Mouse (Mus musculus): ENCODE measurements around the gene Pacrg. TPM values are rescaled to one million over a fixed set of nuclear protein-coding genes. Genes with fewer than 3 reads are reported as not detected.
A peak's percentile ranks its signal among the peaks of the same experiment; 100 is the strongest.

The Pacrg gene
- polyA plus RNA-seq, 1 experiment from 2014 or later: 10.7 TPM

GRCm38 (mm10) chr17:10449800-10450299 lies 390.3 kb downstream of the Pacrg start:
- Histone ChIP-seq H3K27ac (0 out of 2 replicates have a peak overlapping the region, but pooled peaks have one; percentile 30), H3K9me3 (no peaks in the 10 kb centered on the region), H3K36me3 (replicated peaks) (no peaks in the 10 kb centered on the region), H3K4me3 (no peak overlapping the region), H3K4me1 (peaks cover 12% of the 10 kb centered on the region), H3K4me2 (no peak overlapping the region), H3K27me3 (replicated peaks) (no peaks in the 10 kb centered on the region), H3K9ac (no peak overlapping the region)
- 83% methylated on average over 14 of the region's 14 CpGs for WGBS
- no peak for ATAC-seq (replicated peaks)

- Histone ChIP-seq H3K4me1 (peaks cover 12% of the 10 kb centered on the region), H3K27ac (no peak overlapping the region), H3K4me2 (no peak overlapping the region), H3K36me3 (replicated peaks) (no peaks in the 10 kb centered on the region), H3K27me3 (replicated peaks) (no peaks in the 10 kb centered on the region), H3K9ac (no peak overlapping the region), H3K9me3 (no peaks in the 10 kb centered on the region), H3K4me3 (no peak overlapping the region)
- no peak for ATAC-seq (replicated peaks)
- WGBS: 42% methylated on average over 5 of the region's 5 CpGs
These were observed 391.7 kb downstream of the Pacrg start for GRCm38 (mm10) chr17:10448417-10448816.

- Histone ChIP-seq H3K27ac (peak overlapping the region; percentile 69), H3K9ac (no peak overlapping the region), H3K36me3 (replicated peaks) (no peaks in the 10 kb centered on the region), H3K4me1 (peaks cover 20% of the 10 kb centered on the region), H3K27me3 (replicated peaks) (no peaks in the 10 kb centered on the region), H3K4me3 (no peak overlapping the region), H3K9me3 (no peaks in the 10 kb centered on the region), H3K4me2 (no peak overlapping the region)
- ATAC-seq (replicated peaks): peak; percentile 88
- WGBS: 13% methylated on average over 16 of the region's 16 CpGs
These were observed 398.5 kb downstream of the Pacrg start for GRCm38 (mm10) chr17:10441501-10442111.

GRCm38 (mm10) chr17:10440961-10441360 lies 399.1 kb downstream of the Pacrg start:
- H3K27ac ChIP-seq: 0 out of 2 replicates have a peak overlapping the region, but pooled peaks have one; percentile 69
- 80% methylated on average over 3 of the region's 3 CpGs for WGBS
- H3K27me3 ChIP-seq (replicated peaks): no peaks in the 10 kb centered on the region
- no peaks in the 10 kb centered on the region for H3K36me3 ChIP-seq (replicated peaks)
- no peak overlapping the region for H3K4me2 ChIP-seq
- peaks cover 20% of the 10 kb centered on the region for H3K4me1 ChIP-seq
- no peaks in the 10 kb centered on the region for H3K9me3 ChIP-seq
- no peak overlapping the region for H3K9ac ChIP-seq
- H3K4me3 ChIP-seq: no peak overlapping the region
- no peak; the same call in 1 of the 2 replicates for ATAC-seq (replicated peaks)

- no peak overlapping the region for H3K27ac ChIP-seq
- ATAC-seq (replicated peaks): no peak
- no peaks in the 10 kb centered on the region for H3K27me3 ChIP-seq (replicated peaks)
- H3K9me3 ChIP-seq: no peaks in the 10 kb centered on the region
- H3K4me1 ChIP-seq: peaks cover 20% of the 10 kb centered on the region
- H3K9ac ChIP-seq: no peak overlapping the region
- H3K4me2 ChIP-seq: no peak overlapping the region
- no peak overlapping the region for H3K4me3 ChIP-seq
- H3K36me3 ChIP-seq (replicated peaks): no peaks in the 10 kb centered on the region
- WGBS: 58% methylated on average over 8 of the region's 8 CpGs
These were observed 400.3 kb downstream of the Pacrg start for GRCm38 (mm10) chr17:10439815-10440214.

- WGBS: 59% methylated on average over 1 of the region's 1 CpGs
- Histone ChIP-seq H3K27ac (no peak overlapping the region), H3K4me2 (no peak overlapping the region), H3K36me3 (replicated peaks) (no peaks in the 10 kb centered on the region), H3K4me1 (peaks cover 4% of the 10 kb centered on the region), H3K9ac (no peak overlapping the region), H3K27me3 (replicated peaks) (no peaks in the 10 kb centered on the region), H3K9me3 (no peaks in the 10 kb centered on the region), H3K4me3 (no peak overlapping the region)
- ATAC-seq (replicated peaks): no peak
These were observed 405.2 kb downstream of the Pacrg start for GRCm38 (mm10) chr17:10434867-10435266.

GRCm38 (mm10) chr17:10432525-10433180 lies 407.5 kb downstream of the Pacrg start:
- Histone ChIP-seq H3K27ac (no peak overlapping the region), H3K4me2 (no peak overlapping the region), H3K36me3 (replicated peaks) (no peaks in the 10 kb centered on the region), H3K4me3 (no peak overlapping the region), H3K9ac (no peak overlapping the region), H3K27me3 (replicated peaks) (no peaks in the 10 kb centered on the region), H3K9me3 (no peaks in the 10 kb centered on the region), H3K4me1 (no peaks in the 10 kb centered on the region)
- WGBS: 93% methylated on average over 7 of the region's 7 CpGs
- no peak for ATAC-seq (replicated peaks)

GRCm38 (mm10) chr17:10431849-10432524 lies 408.1 kb downstream of the Pacrg start:
- Histone ChIP-seq H3K4me1 (no peaks in the 10 kb centered on the region), H3K4me2 (no peak overlapping the region), H3K4me3 (no peak overlapping the region), H3K9me3 (no peaks in the 10 kb centered on the region), H3K36me3 (replicated peaks) (no peaks in the 10 kb centered on the region), H3K9ac (no peak overlapping the region), H3K27me3 (replicated peaks) (no peaks in the 10 kb centered on the region), H3K27ac (no peak overlapping the region)
- no peak for ATAC-seq (replicated peaks)
- 58% methylated on average over 6 of the region's 6 CpGs for WGBS

- no peak for ATAC-seq (replicated peaks)
- WGBS: 93% methylated on average over 4 of the region's 4 CpGs
- Histone ChIP-seq H3K9me3 (no peaks in the 10 kb centered on the region), H3K27me3 (replicated peaks) (no peaks in the 10 kb centered on the region), H3K4me1 (no peaks in the 10 kb centered on the region), H3K4me2 (no peak overlapping the region), H3K36me3 (replicated peaks) (no peaks in the 10 kb centered on the region), H3K27ac (no peak overlapping the region), H3K9ac (no peak overlapping the region), H3K4me3 (no peak overlapping the region)
These were observed 409.3 kb downstream of the Pacrg start for GRCm38 (mm10) chr17:10430831-10431230.

- H3K4me1 ChIP-seq: no peaks in the 10 kb centered on the region
- 89% methylated on average over 11 of the region's 11 CpGs for WGBS
These were observed 410.7 kb downstream of the Pacrg start for GRCm38 (mm10) chr17:10429406-10429805.

GRCm38 (mm10) chr17:10425311-10425710 lies 414.8 kb downstream of the Pacrg start:
- Histone ChIP-seq H3K36me3 (replicated peaks) (no peaks in the 10 kb centered on the region), H3K9me3 (no peaks in the 10 kb centered on the region), H3K4me3 (no peak overlapping the region), H3K4me2 (no peak overlapping the region), H3K27ac (no peak overlapping the region), H3K27me3 (replicated peaks) (no peaks in the 10 kb centered on the region), H3K9ac (no peak overlapping the region), H3K4me1 (no peaks in the 10 kb centered on the region)
- WGBS: 76% methylated on average over 5 of the region's 5 CpGs
- ATAC-seq (replicated peaks): no peak

More at GRCm38 (mm10) chr17:10429406-10429805, 410.7 kb downstream of the Pacrg start:
- Histone ChIP-seq H3K4me2 (no peak overlapping the region), H3K36me3 (replicated peaks) (no peaks in the 10 kb centered on the region), H3K4me3 (no peak overlapping the region), H3K27ac (no peak overlapping the region), H3K9ac (no peak overlapping the region), H3K9me3 (no peaks in the 10 kb centered on the region), H3K27me3 (replicated peaks) (no peaks in the 10 kb centered on the region)
- no peak for ATAC-seq (replicated peaks)

- Histone ChIP-seq H3K4me2 (no peak overlapping the region), H3K9me3 (no peaks in the 10 kb centered on the region), H3K4me3 (no peak overlapping the region), H3K36me3 (replicated peaks) (no peaks in the 10 kb centered on the region), H3K27ac (no peak overlapping the region), H3K27me3 (replicated peaks) (no peaks in the 10 kb centered on the region), H3K4me1 (peaks cover 2% of the 10 kb centered on the region; the same call in 1 of the 2 replicates), H3K9ac (no peak overlapping the region)
- 65% methylated on average over 7 of the region's 7 CpGs for WGBS
- ATAC-seq (replicated peaks): no peak
These were observed 422.4 kb downstream of the Pacrg start for GRCm38 (mm10) chr17:10417558-10418253.
